Mouse (Mus musculus): ENCODE results near the gene Fhl3. TPM values are rescaled to one million over a fixed set of nuclear protein-coding genes. Genes with fewer than 3 reads are reported as not detected.

Gene Fhl3
- total RNA-seq, 2 experiments from 2014 or later = 61.2 to 65.0 TPM

Small RNA genes lying within 50 kb of the gene (microRNA-seq; reads per million reads assigned to microRNA genes)
- gene Gm24721 (0 reads per million in 2 experiments), gene Mir697 (0 reads per million in 2 experiments), gene Mir698 (0 to 0.50 reads per million in 2 experiments)

Other genes starting within 250 kb of the Fhl3 start
- gene 3100002H09Rik, start 89.9 kb upstream of the Fhl3 start, total RNA-seq (2021) = not detected
- 1 to 10 TPM; 2.8 to 2.9 TPM for gene Pou3f1, start 43.9 kb upstream of the Fhl3 start, total RNA-seq (2021)
- 10 to 100 TPM; 21.7 to 25.4 TPM for gene Utp11, start 7.1 kb upstream of the Fhl3 start, total RNA-seq (2021)
- gene Sf3a3, start 14.1 kb downstream of the Fhl3 start, total RNA-seq (2021) = 10 to 100 TPM; 24.2 to 25.2 TPM
- 10 to 100 TPM in 1 of 2 experiments, 1 to 10 TPM in 1; 9.0 to 14.5 TPM for gene Inpp5b, start 41.1 kb downstream of the Fhl3 start, total RNA-seq (2021)
- gene Mtf1, start 101.4 kb downstream of the Fhl3 start, total RNA-seq (2021) = 10 to 100 TPM in 1 of 2 experiments, 1 to 10 TPM in 1; 8.6 to 14.0 TPM
- 10 to 100 TPM; 10.3 to 11.9 TPM for gene Yrdc, start 150.0 kb downstream of the Fhl3 start, total RNA-seq (2021)
- gene 1110065P20Rik, start 150.5 kb downstream of the Fhl3 start, total RNA-seq (2021) = 10 to 100 TPM; 28.7 to 29.3 TPM
- gene Maneal, start 161.5 kb downstream of the Fhl3 start, total RNA-seq (2021) = under 1 TPM; 0.16 to 0.36 TPM
- gene Epha10, start 180.2 kb downstream of the Fhl3 start, total RNA-seq (2021) = under 1 TPM; 0.05 TPM
- 1 to 10 TPM; 7.9 to 9.2 TPM for gene 9930104L06Rik, start 236.3 kb downstream of the Fhl3 start, total RNA-seq (2021)
- 1 to 10 TPM; 7.1 to 9.0 TPM for gene Cdca8, start 238.6 kb downstream of the Fhl3 start, total RNA-seq (2021)